Mouse (Mus musculus) heart, adult 2 months (tissue): Measurements from ENCODE around the gene Fcgrt. TPM values are rescaled to one million over a fixed set of nuclear protein-coding genes. Genes with fewer than 3 reads are reported as not detected.

Experiments used
- DNase-seq, 2 experiments: peaks; one replicate each; pipeline ENCODE4 v3.0.0; 2021
- H3K27ac ChIP-seq: fragments of 200-600 bp; 2 replicates; pipeline ENCODE4 v1.8.1; 2022
- H3K27me3 ChIP-seq: fragments of 200-500 bp; 2 replicates; pipeline ENCODE4 v1.6.1; 2012; ENCODE audit warnings: mild to moderate bottlenecking, low read length, inconsistent platforms, mixed read lengths; ENCODE audit not compliant: control insufficient read depth, insufficient read depth
- H3K36me3 ChIP-seq: fragments of 200-500 bp; 2 replicates; pipeline ENCODE4 v1.6.1; 2012; ENCODE audit warnings: low read length, inconsistent platforms; ENCODE audit not compliant: control insufficient read depth, insufficient read depth
- H3K4me1 ChIP-seq: fragments of 200-500 bp; 2 replicates; pipeline ENCODE4 v1.6.1; 2011; ENCODE audit warnings: low read length; ENCODE audit not compliant: control insufficient read depth, insufficient read depth
- H3K4me3 ChIP-seq: fragments of 200-600 bp; 2 replicates; pipeline ENCODE4 v1.8.1; 2022
- H3K79me2 ChIP-seq: fragments of 200-500 bp; replicated peaks from 2 replicates; pipeline ENCODE4 v1.6.1; 2012; ENCODE audit warnings: mild to moderate bottlenecking, inconsistent platforms, low read length, moderate library complexity, mixed read lengths; ENCODE audit not compliant: control insufficient read depth, insufficient read depth
- H3K9ac ChIP-seq: fragments of 200-500 bp; 2 replicates; pipeline ENCODE4 v1.6.1; 2012; ENCODE audit warnings: low read depth, mild to moderate bottlenecking, control low read depth, inconsistent platforms, low read length, mixed read lengths
- CTCF ChIP-seq: fragments of 200-600 bp; IDR thresholded peaks from 2 replicates; pipeline ENCODE4 v1.8.1; 2022; ENCODE audit warnings: antibody characterized with exemption, mild to moderate bottlenecking, moderate library complexity
- EP300 ChIP-seq: fragments of 200-500 bp; IDR thresholded peaks from 2 replicates; pipeline ENCODE4 v1.6.1; 2011; ENCODE audit warnings: low read depth, low read length, control low read depth; ENCODE audit not compliant: insufficient read depth
- POLR2A ChIP-seq: fragments of 200-500 bp; IDR thresholded peaks from 2 replicates; pipeline ENCODE4 v1.6.1; 2011; ENCODE audit warnings: mild to moderate bottlenecking, low read depth, low read length, control low read depth; ENCODE audit not compliant: insufficient read depth
- WGBS: fragments of 180-500 bp; shearing (Covaris S2); methylation state at CpG from one replicate; pipeline ENCODE4 v1.1.7; 2018; 5-methylcytosine and 5-hydroxymethylcytosine counted together
- intact Hi-C: fragments of 180-260 bp; cut with DNase I; formaldehyde crosslinking; loops from one replicate; pipeline ENCODE4 v1.15.1; 2025
- polyA plus RNA-seq: library from polyadenylated mRNA; depleted of rRNA; stranded (reverse); fragments of >200 nt; gene quantifications from 2 replicates; pipeline ENCODE4 v1.2.3, GENCODE M21; 2012
- total RNA-seq, 2 experiments: library from RNA; stranded (reverse); gene quantifications; 2 replicates each; pipeline ENCODE4 v1.2.3; 2021

The Fcgrt gene
- total and polyA plus RNA-seq, 3 experiments = 60.3 to 82.8 (median 67.5) TPM

- under 1% methylated on average over 31 of the region's 31 CpGs for WGBS
- no peaks in the 10 kb centered on the region; the same call in 1 of the 2 replicates for H3K79me2 ChIP-seq
- H3K4me3 ChIP-seq = peak within 1 kb of the TSS; percentile 91
- peak; percentile 94 for TF ChIP-seq EP300
- peak; percentile 94 for TF ChIP-seq POLR2A
- peak; percentile 53 for TF ChIP-seq CTCF
- no peaks in the 10 kb centered on the region for H3K27me3 ChIP-seq
- peak; percentile 94 to 95 for DNase-seq
- intact Hi-C loops = no loop called here
- peak within 1 kb of the TSS; percentile 88 for H3K9ac ChIP-seq
- H3K36me3 ChIP-seq = no peaks in the 10 kb centered on the region
- peak within 1 kb of the TSS; percentile 99 for H3K27ac ChIP-seq
- peaks cover 4% of the 10 kb centered on the region; the same call in 1 of the 2 replicates for H3K4me1 ChIP-seq
These were observed 41.3 kb downstream of the Fcgrt start, which contains the start of the genes Nosip and Prrg2 for GRCm38 (mm10) chr7:45062239-45062835. TSS of gene Nosip (plus strand) at chr7:45062429. TSS of gene Prrg2 (minus strand) at chr7:45062677.

GRCm38 (mm10) chr7:45061532-45062075 is 42.0 kb downstream of the Fcgrt start:
- Histone ChIP-seq H3K27ac (peak overlapping the region; percentile 99), H3K36me3 (no peaks in the 10 kb centered on the region), H3K9ac (0 out of 2 replicates have a peak overlapping the region, but pooled peaks have one; percentile 48), H3K27me3 (no peaks in the 10 kb centered on the region), H3K4me1 (peaks cover 4% of the 10 kb centered on the region; the same call in 1 of the 2 replicates), H3K4me3 (peak overlapping the region; percentile 91), H3K79me2 (no peaks in the 10 kb centered on the region; the same call in 1 of the 2 replicates)
- 17% methylated on average over 11 of the region's 11 CpGs for WGBS
- DNase-seq = no peak
- TF ChIP-seq CTCF = no peak
- TF ChIP-seq POLR2A = no peak
- TF ChIP-seq EP300 = no peak
- intact Hi-C loops = no loop called here

- intact Hi-C loops = no loop called here
- Histone ChIP-seq H3K27me3 (no peaks in the 10 kb centered on the region), H3K79me2 (no peaks in the 10 kb centered on the region; the same call in 1 of the 2 replicates), H3K4me3 (no peak overlapping the region), H3K9ac (no peak overlapping the region), H3K27ac (no peak overlapping the region), H3K4me1 (peaks cover 4% of the 10 kb centered on the region; the same call in 1 of the 2 replicates), H3K36me3 (no peaks in the 10 kb centered on the region)
- 82% methylated on average over 6 of the region's 6 CpGs for WGBS
- no peak for DNase-seq
- TF ChIP-seq EP300 (no peak), CTCF (no peak), POLR2A (no peak)
These were observed 43.0 kb downstream of the Fcgrt start for GRCm38 (mm10) chr7:45060632-45061122.

DNA sequence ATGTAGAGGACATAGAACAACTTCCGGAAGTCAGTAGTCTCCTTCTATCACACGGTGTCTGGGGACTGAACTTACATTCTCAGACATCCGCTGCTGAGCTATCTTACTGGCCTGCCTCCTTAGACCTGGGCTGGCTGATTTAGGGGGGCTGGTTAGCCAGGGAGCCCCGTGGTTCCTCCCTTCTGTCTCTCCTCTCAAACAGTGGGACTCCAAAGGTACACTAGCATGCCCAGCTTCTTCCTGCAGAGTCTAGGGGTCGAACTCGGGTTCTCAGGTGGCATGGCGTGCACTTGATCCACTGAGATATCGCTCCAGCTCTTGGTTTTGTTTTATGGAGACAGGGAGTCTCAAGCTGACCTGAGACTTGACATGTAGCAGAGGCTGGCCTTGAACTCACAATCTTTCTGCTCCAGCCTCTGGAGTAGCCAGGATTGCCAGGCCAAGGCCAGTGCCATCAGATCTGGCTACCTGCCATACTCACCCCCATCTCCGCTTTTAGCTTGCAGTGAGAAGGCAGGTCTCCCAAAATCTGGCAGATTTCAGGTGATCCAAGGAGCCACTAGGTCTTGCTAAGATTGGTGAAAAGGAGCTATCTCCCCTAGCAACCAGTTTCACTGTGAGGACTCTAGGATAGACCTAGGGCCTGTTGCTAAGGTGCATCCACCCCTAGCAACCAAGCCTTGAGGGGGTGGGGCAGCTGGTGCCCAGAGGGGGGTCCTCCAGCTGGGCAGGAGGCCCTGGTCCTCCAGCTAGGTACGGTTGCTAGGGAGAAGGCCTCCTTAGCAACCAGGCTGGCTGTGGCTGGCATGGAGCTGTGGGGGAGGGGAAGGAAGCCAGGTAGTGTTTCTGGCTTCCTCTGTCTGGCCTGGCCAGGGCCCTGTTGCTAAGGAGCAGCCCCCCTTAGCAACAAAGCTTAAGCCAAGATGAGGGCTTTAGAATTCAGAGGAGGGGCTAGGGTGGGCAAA is 44.8 kb downstream of the Fcgrt start:
- Histone ChIP-seq H3K36me3 (no peaks in the 10 kb centered on the region), H3K27ac (no peak overlapping the region), H3K27me3 (no peaks in the 10 kb centered on the region), H3K4me3 (no peak overlapping the region), H3K4me1 (peaks cover 4% of the 10 kb centered on the region; the same call in 1 of the 2 replicates), H3K79me2 (no peaks in the 10 kb centered on the region; the same call in 1 of the 2 replicates), H3K9ac (no peak overlapping the region)
- intact Hi-C loops = no loop called here
- TF ChIP-seq POLR2A (no peak), CTCF (no peak), EP300 (no peak)
- no peak for DNase-seq
- 85% methylated on average over 10 of the region's 10 CpGs for WGBS

DNA sequence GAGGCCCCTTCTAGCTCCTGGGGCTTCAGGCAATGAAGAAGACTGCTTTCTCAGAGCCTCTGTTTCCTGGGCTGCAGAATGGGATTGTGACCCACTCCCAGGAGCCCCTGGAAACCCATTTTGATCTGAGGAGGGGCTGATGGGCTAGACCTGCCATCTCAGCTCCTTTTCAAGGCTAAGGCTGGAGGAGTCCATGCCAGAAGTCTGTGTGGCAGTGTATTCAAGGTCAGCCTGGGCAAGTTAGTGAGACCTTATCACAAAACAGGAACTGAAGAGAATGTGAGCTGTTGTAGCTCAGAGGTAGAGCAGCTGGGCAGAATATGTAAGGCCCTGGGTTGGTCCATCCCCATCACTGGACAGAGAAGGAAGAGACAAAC is 46.7 kb downstream of the Fcgrt start:
- H3K27me3 ChIP-seq = no peaks in the 10 kb centered on the region
- H3K9ac ChIP-seq = no peak overlapping the region
- no peak for TF ChIP-seq POLR2A
- no peak for TF ChIP-seq CTCF
- no peak for TF ChIP-seq EP300
- no peak overlapping the region for H3K27ac ChIP-seq
- DNase-seq = no peak
- H3K79me2 ChIP-seq = no peaks in the 10 kb centered on the region
- intact Hi-C loops = no loop called here
- H3K4me3 ChIP-seq = no peak overlapping the region
- H3K36me3 ChIP-seq = no peaks in the 10 kb centered on the region
- peaks cover 4% of the 10 kb centered on the region; the same call in 1 of the 2 replicates for H3K4me1 ChIP-seq
